Mouse (Mus musculus): Measurements from ENCODE around the gene Serpinf2. TPM values are rescaled to one million over a fixed set of nuclear protein-coding genes. Genes with fewer than 3 reads are reported as not detected.
A peak's percentile ranks its signal among the peaks of the same experiment; 100 is the strongest.

Serpinf2 gene
- polyA plus RNA-seq, 1 experiment from 2014 or later = 321 TPM

DNA sequence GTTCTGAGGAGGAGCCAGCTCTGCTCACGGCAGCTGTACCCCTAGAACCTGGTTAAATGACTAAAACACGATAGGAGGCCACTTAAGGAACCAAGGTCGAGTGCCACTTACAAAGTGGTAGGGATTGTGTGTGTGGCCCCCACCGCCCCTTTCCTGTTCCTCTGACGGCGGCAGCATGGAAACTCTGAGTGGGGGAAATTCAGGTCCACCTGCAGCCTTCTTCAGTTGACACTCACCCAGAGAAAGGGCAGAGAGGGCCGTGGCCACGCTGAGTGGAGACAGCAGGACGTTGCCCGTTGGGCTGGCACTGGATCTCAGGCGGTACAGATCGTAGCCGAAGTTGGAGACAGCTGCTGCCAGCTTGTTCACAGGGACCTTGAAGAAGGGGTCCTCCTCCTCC, 23.4 kb downstream of the Serpinf2 start:
- Histone ChIP-seq H3K27me3 (replicated peaks; ENCODE audit: control insufficient read depth, insufficient read depth, low read length) (no peaks in the 10 kb centered on the region), H3K9ac (ENCODE audit: low read depth, low read length) (no peak overlapping the region), H3K4me1 (replicated peaks; ENCODE audit: control insufficient read depth, insufficient read depth, low read length) (peaks cover 1% of the 10 kb centered on the region; the same call in 1 of the 2 replicates), H3K9me3 (ENCODE audit: control insufficient read depth, low read length) (no peaks in the 10 kb centered on the region), H3K27ac (ENCODE audit: low read depth, low read length) (no peak overlapping the region), H3K4me3 (ENCODE audit: low read depth, low read length) (no peak overlapping the region), H3K36me3 (ENCODE audit: control insufficient read depth, insufficient read depth, low read length) (no peaks in the 10 kb centered on the region), H3K4me2 (no peak overlapping the region)
- WGBS = 83% methylated on average over 13 of the region's 13 CpGs
- ATAC-seq (replicated peaks; ENCODE audit: low FRiP score) (no peak), DNase-seq (ENCODE audit: low spot score) (no peak)

GRCm38 (mm10) chr11:75415096-75415495, 24.3 kb downstream of the Serpinf2 start:
- Histone ChIP-seq H3K4me2 (no peak overlapping the region), H3K9ac (ENCODE audit: low read depth, low read length) (no peak overlapping the region), H3K4me3 (ENCODE audit: low read depth, low read length) (no peak overlapping the region), H3K36me3 (ENCODE audit: control insufficient read depth, insufficient read depth, low read length) (no peaks in the 10 kb centered on the region), H3K27ac (ENCODE audit: low read depth, low read length) (no peak overlapping the region), H3K27me3 (replicated peaks; ENCODE audit: control insufficient read depth, insufficient read depth, low read length) (no peaks in the 10 kb centered on the region), H3K4me1 (replicated peaks; ENCODE audit: control insufficient read depth, insufficient read depth, low read length) (no peaks in the 10 kb centered on the region), H3K9me3 (ENCODE audit: control insufficient read depth, low read length) (no peaks in the 10 kb centered on the region)
- 38% methylated on average over 7 of the region's 7 CpGs for WGBS
- ATAC-seq (replicated peaks; ENCODE audit: low FRiP score) (no peak), DNase-seq (ENCODE audit: low spot score) (no peak)

DNA sequence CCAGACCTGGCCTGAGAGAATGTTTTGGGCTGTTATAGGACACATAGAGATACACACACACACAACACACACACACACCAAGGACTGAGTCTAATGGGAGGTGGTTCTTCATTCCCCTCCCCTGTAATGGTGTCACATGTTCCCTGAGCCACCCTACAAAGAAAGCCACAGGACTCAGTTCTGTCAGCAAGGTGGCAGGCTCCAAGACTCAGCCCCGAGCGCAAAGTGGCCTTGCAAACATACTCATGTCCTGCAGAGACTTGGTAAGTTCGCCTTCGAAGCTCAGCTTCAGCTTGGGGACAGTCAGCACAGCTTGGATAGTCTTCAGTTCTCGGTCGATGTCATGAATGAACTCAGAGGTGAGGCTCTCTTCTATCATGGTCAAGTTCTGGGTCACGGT, 28.8 kb downstream of the Serpinf2 start:
- ATAC-seq (replicated peaks; ENCODE audit: low FRiP score) = no peak
- no peak overlapping the region for H3K4me3 ChIP-seq (ENCODE audit: low read depth, low read length)
- H3K27ac ChIP-seq (ENCODE audit: low read depth, low read length) = no peak overlapping the region
- H3K36me3 ChIP-seq (ENCODE audit: control insufficient read depth, insufficient read depth, low read length) = no peaks in the 10 kb centered on the region
- whole genome bisulfite sequencing = 77% methylated on average over 7 of the region's 7 CpGs
- no peaks in the 10 kb centered on the region for H3K27me3 ChIP-seq (replicated peaks; ENCODE audit: control insufficient read depth, insufficient read depth, low read length)
- DNase-seq (ENCODE audit: low spot score) = peak; percentile 20
- H3K4me2 ChIP-seq = no peak overlapping the region
- H3K9ac ChIP-seq (ENCODE audit: low read depth, low read length) = no peak overlapping the region
- no peaks in the 10 kb centered on the region for H3K9me3 ChIP-seq (ENCODE audit: control insufficient read depth, low read length)
- no peaks in the 10 kb centered on the region; the same call in 1 of the 2 replicates for H3K4me1 ChIP-seq (replicated peaks; ENCODE audit: control insufficient read depth, insufficient read depth, low read length)

DNA sequence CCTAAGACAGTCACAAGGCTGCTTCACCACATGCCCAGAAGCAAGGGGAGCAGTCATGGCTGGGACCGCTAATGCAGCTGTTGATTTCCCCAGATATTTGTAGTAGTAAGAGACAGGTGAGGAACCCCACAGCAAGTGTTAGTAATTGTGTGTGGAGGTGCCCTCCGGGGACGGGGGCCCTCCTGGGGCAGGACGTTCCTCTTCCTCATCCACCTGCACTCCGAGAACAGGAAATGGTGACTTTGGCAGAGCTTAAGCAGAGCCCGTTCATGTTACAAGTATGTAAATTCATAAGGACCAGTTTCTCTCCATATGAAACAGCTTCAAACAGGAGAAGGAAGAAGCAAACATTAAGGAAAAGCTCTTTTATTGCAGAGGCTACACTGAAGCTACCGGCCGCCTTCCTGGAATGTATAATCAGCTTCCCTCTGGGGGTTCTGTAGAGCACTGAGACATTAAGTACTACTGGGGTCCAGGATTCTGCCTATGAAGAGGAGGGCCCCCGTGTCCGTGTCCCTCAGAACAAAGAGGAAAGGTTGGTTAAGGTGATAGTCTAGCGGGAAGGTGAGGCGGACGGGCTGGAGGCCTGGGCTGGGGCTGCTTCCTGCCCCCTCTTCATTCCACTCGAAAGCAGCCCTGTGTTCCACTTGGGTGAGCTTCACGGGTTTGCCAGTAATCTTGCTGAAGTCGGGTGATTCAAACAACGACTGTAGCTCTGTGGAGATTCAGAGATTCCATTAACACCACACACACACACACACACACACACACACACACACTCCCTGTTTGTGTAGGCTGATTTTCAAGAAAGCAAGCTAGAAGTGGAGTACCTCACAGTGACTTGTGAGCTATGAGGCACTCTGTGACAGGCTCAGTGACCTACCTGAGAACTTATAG, 29.5 kb downstream of the Serpinf2 start:
- no peaks in the 10 kb centered on the region; the same call in 1 of the 2 replicates for H3K4me1 ChIP-seq (replicated peaks; ENCODE audit: control insufficient read depth, insufficient read depth, low read length)
- H3K36me3 ChIP-seq (ENCODE audit: control insufficient read depth, insufficient read depth, low read length) = no peaks in the 10 kb centered on the region
- H3K4me3 ChIP-seq (ENCODE audit: low read depth, low read length) = no peak overlapping the region
- peak; percentile 25 for DNase-seq (ENCODE audit: low spot score)
- no peaks in the 10 kb centered on the region for H3K27me3 ChIP-seq (replicated peaks; ENCODE audit: control insufficient read depth, insufficient read depth, low read length)
- no peak overlapping the region for H3K9ac ChIP-seq (ENCODE audit: low read depth, low read length)
- ATAC-seq (replicated peaks; ENCODE audit: low FRiP score) = no peak
- H3K4me2 ChIP-seq = no peak overlapping the region
- no peaks in the 10 kb centered on the region for H3K9me3 ChIP-seq (ENCODE audit: control insufficient read depth, low read length)
- no peak overlapping the region for H3K27ac ChIP-seq (ENCODE audit: low read depth, low read length)
- WGBS = 70% methylated on average over 17 of the region's 17 CpGs

DNA sequence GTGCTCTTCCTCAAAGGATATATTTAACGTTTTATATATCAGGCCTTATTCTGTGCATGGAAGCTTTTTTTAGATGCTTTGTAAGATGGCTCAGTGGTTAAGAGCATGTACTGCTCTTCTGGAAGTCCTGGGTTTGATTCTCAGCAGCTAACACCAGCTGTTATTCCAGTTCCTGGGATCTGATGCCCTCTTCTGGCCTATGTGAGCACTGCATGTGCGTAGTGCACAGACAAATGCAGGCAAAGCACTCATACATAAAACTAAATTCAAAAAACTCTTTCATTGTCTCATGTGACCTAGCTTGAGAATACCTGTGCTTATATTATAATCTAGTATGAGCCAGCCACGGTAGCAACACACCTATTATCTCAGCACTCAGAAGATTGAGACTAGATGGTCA, 32.5 kb downstream of the Serpinf2 start:
- H3K9ac ChIP-seq (ENCODE audit: low read depth, low read length) = no peak overlapping the region
- H3K27me3 ChIP-seq (replicated peaks; ENCODE audit: control insufficient read depth, insufficient read depth, low read length) = no peaks in the 10 kb centered on the region
- DNase-seq (ENCODE audit: low spot score) (no peak), ATAC-seq (replicated peaks; ENCODE audit: low FRiP score) (no peak)
- 28% methylated on average over 3 of the region's 3 CpGs for WGBS
- H3K9me3 ChIP-seq (ENCODE audit: control insufficient read depth, low read length) = no peaks in the 10 kb centered on the region
- no peak overlapping the region for H3K4me3 ChIP-seq (ENCODE audit: low read depth, low read length)
- H3K27ac ChIP-seq (ENCODE audit: low read depth, low read length) = no peak overlapping the region
- H3K36me3 ChIP-seq (ENCODE audit: control insufficient read depth, insufficient read depth, low read length) = no peaks in the 10 kb centered on the region
- H3K4me1 ChIP-seq (replicated peaks; ENCODE audit: control insufficient read depth, insufficient read depth, low read length) = no peaks in the 10 kb centered on the region; the same call in 1 of the 2 replicates
- no peak overlapping the region for H3K4me2 ChIP-seq

GRCm38 (mm10) chr11:75406104-75406503, 33.3 kb downstream of the Serpinf2 start:
- DNase-seq (ENCODE audit: low spot score) (no peak), ATAC-seq (replicated peaks; ENCODE audit: low FRiP score) (no peak)
- Histone ChIP-seq H3K4me3 (ENCODE audit: low read depth, low read length) (no peak overlapping the region), H3K4me1 (replicated peaks; ENCODE audit: control insufficient read depth, insufficient read depth, low read length) (no peaks in the 10 kb centered on the region; the same call in 1 of the 2 replicates), H3K27ac (ENCODE audit: low read depth, low read length) (no peak overlapping the region), H3K9me3 (ENCODE audit: control insufficient read depth, low read length) (no peaks in the 10 kb centered on the region), H3K27me3 (replicated peaks; ENCODE audit: control insufficient read depth, insufficient read depth, low read length) (no peaks in the 10 kb centered on the region), H3K36me3 (ENCODE audit: control insufficient read depth, insufficient read depth, low read length) (no peaks in the 10 kb centered on the region), H3K4me2 (no peak overlapping the region), H3K9ac (ENCODE audit: low read depth, low read length) (no peak overlapping the region)
- 64% methylated on average over 4 of the region's 4 CpGs for WGBS

GRCm38 (mm10) chr11:75404801-75405200, 34.6 kb downstream of the Serpinf2 start:
- Histone ChIP-seq H3K27me3 (replicated peaks; ENCODE audit: control insufficient read depth, insufficient read depth, low read length) (no peaks in the 10 kb centered on the region), H3K9ac (ENCODE audit: low read depth, low read length) (no peak overlapping the region), H3K9me3 (ENCODE audit: control insufficient read depth, low read length) (no peaks in the 10 kb centered on the region), H3K4me3 (ENCODE audit: low read depth, low read length) (no peak overlapping the region), H3K27ac (ENCODE audit: low read depth, low read length) (no peak overlapping the region), H3K4me1 (replicated peaks; ENCODE audit: control insufficient read depth, insufficient read depth, low read length) (no peaks in the 10 kb centered on the region; the same call in 1 of the 2 replicates), H3K4me2 (no peak overlapping the region), H3K36me3 (ENCODE audit: control insufficient read depth, insufficient read depth, low read length) (no peaks in the 10 kb centered on the region)
- 84% methylated on average over 6 of the region's 6 CpGs for WGBS
- no peak for DNase-seq (ENCODE audit: low spot score)
- ATAC-seq (replicated peaks; ENCODE audit: low FRiP score) = no peak

DNA sequence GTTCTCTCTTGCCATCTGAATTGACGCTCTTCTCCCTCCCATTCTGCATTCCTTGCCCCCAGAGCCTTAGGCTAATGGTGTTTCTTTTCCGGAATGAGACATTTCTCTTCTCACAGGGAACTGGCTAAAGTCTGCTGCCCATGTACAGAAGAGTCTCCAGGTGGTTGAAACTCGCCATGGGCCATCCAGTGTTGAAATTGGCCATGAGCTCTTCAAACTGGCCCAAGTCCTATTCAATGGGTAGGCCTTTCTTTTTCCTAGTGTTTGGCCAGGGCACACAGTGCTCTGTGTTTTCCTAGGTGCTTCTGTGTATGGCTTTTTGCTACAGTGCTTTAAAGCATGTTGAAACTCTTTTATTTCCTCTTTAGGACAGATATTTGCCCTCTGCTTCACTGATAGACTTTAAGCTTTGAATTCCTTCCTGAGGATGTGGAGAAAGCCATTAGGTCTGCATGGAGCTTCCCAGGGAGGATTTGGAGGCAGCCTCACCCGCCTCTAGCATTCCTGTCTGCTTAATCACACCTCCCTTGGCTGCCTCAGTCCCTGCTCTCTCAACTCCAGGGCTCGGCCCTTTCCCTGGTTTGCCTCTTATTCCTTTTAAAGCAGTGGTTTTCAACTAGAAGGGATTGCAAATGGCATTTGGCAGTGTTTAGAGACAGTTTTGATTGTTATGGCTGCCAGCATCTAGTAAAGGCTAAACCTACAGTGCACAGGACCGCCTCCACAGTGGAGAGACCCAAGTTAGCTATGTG, 35.9 kb downstream of the Serpinf2 start:
- ATAC-seq (replicated peaks; ENCODE audit: low FRiP score) (no peak), DNase-seq (ENCODE audit: low spot score) (no peak)
- no peak overlapping the region for H3K27ac ChIP-seq (ENCODE audit: low read depth, low read length)
- H3K9ac ChIP-seq (ENCODE audit: low read depth, low read length) = no peak overlapping the region
- no peaks in the 10 kb centered on the region for H3K9me3 ChIP-seq (ENCODE audit: control insufficient read depth, low read length)
- H3K4me2 ChIP-seq = no peak overlapping the region
- 77% methylated on average over 6 of the region's 6 CpGs for WGBS
- no peak overlapping the region for H3K4me3 ChIP-seq (ENCODE audit: low read depth, low read length)
- H3K36me3 ChIP-seq (ENCODE audit: control insufficient read depth, insufficient read depth, low read length) = no peaks in the 10 kb centered on the region
- H3K4me1 ChIP-seq (replicated peaks; ENCODE audit: control insufficient read depth, insufficient read depth, low read length) = no peaks in the 10 kb centered on the region
- no peaks in the 10 kb centered on the region for H3K27me3 ChIP-seq (replicated peaks; ENCODE audit: control insufficient read depth, insufficient read depth, low read length)
